Mouse (Mus musculus) testis, postnatal 14 days (tissue): ENCODE measurements around the gene Schip1.

ENCODE experiments used
- DNase-seq: peaks from one replicate; pipeline ENCODE4 v3.0.0; 2021; ENCODE audit warnings: low spot score

Gene Schip1

DNA sequence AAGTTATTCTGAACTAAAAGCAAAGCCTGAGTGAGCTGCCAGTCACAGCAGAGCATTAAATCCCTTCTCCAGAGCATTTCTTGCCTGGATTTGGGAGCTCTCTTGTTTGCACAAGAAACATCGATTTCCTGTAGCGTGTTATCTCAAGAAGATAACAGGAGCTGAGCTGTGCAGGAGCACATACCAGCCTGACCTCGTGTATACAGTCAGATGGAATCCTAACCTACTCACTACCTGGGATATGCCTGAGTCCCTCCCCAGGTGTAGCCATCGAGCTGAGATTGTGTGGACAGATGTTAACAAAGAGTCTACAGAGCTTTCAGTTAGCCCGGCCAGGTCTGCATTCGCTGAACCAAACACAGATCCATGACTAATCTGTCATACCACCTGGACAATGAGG lies 494.1 kb downstream of the Schip1 start:
- no peak for DNase-seq

DNA sequence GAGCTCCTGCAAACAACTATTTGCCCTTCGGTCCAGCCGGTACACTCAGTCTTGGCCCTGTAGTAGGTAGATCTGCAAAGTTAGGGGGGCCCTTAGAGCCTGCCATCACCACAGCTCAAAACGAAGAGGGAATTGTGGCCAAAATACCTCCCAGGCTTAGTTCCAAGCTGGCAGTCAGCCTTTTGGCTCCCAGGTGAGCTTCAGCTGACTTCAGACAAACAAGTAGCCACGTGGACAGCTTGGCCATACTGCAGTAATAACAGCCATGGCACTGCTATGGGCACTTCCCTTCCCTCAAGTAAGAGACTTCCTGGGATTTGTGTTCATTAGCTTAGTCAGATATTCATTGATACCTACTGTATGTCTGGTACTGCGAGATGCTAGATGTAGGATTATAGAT lies 495.5 kb downstream of the Schip1 start:
- no peak for DNase-seq

DNA sequence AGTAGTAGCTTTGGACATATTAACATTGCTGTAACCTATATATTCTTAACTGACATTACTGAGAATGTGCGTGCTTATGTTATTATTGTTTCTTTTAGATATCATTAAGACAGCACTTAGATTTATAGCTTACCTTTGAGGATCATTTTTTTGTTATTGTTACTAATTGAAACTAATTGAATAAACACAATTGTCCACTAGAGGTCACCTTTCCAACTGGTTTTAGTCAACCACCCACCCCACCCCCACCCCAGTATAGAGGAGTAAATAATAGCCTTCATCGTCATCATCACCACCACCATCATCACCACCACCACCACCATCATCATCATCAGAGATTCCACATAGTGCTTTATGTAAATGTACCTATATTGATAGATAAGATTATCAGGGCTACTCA lies 498.2 kb downstream of the Schip1 start:
- DNase-seq, result no peak

DNA sequence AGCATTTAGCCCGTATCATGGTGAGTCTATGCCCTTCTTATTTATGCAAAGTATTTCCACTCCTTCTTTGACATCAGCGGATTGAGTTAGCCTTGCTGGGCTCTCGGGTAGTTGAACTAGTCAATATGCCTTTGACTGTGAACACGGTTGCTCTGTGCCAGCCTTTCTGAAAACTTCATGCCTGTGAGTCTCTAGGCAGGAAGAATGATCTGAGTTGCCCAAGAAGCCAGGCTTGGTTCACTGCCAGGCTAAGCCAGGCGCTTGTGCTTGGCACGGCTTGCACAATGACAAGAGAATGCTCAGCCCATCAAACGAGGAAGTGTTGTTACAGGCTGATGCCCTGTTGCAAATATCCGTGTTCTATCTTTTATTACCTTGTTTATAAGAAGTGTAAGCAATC lies 499.3 kb downstream of the Schip1 start:
- DNase-seq, result no peak

DNA sequence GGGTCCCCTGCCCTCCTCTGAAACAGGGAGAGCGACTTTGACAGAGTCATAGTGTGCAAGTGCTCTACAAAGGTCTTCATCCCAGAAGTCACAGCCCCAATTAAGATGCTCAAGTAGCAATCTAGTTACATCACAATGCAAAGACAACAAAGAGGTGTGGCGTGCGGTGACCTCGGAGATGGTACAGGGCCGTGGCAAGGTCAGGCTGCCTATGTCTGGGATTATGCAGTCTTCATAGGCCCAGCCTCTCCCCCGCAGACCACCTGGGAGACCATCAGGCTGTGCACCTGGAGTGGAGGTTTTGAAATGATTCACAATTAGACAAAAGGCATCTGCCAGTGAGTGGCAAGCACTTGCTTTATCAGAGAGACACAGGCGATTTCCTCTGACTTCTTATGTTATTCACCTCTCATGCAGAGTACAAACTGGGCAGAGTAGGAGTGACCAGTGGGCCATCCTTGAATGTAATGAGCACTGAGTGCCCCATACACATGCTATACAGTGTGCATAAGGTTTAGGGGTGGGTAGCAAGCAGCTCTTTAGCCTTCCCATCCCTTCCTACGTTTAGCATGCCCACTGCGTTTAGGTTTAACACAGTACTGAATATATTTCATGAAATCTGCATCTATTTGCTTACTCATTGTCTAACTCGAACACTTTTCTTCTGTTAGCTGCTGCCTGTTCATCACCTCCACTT lies 500.5 kb downstream of the Schip1 start:
- no peak for DNase-seq

DNA sequence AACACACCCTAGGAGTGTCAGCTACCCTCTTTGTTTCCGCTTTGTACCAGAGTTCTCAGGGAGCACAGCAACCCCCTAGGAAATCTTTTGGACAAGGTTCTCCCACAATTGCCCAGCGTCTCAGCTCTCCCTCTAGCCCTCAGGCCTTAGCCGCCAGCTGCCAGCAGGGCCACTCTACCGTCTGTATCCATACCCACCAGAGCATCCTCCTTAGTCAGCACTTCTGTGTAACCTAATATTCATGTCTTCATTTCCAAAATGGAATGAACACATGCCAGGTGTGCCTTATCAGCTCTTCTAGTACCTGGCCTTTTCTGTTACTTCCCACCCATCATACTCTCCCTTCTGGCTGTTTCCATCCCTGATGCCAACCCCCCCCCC lies 501.1 kb downstream of the Schip1 start:
- DNase-seq, result no peak

DNA sequence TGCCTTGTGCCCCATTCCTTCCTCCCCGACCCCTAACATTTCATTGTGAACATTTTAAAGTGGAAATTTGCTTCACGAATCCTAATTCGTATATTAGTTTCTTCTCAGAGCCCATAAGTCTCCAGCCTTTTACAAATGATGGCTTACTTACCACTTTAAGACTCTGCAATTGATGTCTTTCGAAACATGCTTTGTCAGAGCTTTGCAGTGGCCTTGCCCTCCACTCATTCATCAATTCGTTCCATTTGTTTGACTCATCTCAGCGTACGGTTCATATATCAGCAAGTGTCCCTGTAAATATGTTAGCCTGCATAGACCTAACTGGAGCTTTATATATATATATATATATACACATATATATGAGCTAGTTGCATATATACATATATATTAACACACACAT lies 503.0 kb downstream of the Schip1 start:
- DNase-seq, result no peak

DNA sequence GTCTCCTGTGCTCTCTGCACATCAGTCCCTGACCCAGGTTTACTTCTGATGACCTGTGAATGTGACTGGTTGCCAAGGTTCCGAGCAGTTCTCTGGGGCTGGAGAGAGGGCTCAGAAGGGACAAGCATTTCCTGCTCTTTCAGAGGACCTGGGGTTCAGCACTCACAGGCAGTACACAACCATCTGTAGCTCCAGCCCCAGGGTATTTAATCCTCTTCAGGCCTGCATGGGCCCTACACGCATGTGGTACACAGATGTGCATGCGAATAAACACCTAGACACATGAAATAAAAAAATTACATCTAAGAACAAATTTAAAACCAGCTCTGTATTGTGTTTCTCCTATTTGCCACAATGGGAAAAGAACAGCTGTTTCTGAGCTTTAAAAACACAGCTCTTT lies 503.5 kb downstream of the Schip1 start:
- DNase-seq, result no peak

DNA sequence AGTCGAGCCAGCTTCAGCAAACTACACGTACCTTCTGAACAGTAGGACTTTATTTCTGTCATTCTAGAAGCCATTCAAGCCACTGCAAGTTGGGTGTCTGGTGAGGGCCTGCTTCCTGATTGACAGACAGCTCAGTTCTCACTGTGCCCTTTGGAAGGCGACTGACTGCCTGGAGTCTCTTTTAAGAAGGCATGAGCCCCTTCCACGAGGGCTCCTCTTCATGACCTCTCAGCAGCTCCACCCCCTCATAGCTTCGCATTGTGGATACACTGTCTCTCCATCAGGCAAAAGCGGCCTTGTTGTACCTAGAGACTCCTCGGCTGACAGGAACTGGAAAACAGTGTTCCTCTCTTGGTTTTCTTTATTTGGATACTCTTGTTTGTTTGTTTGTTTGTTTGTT lies 504.1 kb downstream of the Schip1 start:
- DNase-seq, result no peak

DNA sequence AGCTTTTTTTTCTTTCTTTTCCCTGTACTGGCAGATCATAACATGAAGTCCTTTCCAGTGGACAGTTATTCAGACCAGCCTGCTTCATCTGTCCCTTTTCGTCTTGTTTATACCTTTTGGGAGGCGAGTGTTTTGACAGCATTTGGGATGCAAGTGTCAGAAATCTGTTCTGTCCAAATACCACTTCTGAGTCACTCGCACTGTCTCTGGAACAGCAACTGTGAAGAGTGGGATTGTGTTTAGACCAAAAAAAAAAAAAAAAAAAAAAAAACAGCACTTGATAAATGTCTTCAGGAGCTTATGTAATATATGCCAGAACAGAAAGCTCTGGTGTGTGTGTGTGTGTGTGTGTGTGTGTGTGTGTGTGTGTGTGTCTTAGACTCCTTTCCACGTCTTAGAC lies 505.7 kb downstream of the Schip1 start:
- no peak for DNase-seq

DNA sequence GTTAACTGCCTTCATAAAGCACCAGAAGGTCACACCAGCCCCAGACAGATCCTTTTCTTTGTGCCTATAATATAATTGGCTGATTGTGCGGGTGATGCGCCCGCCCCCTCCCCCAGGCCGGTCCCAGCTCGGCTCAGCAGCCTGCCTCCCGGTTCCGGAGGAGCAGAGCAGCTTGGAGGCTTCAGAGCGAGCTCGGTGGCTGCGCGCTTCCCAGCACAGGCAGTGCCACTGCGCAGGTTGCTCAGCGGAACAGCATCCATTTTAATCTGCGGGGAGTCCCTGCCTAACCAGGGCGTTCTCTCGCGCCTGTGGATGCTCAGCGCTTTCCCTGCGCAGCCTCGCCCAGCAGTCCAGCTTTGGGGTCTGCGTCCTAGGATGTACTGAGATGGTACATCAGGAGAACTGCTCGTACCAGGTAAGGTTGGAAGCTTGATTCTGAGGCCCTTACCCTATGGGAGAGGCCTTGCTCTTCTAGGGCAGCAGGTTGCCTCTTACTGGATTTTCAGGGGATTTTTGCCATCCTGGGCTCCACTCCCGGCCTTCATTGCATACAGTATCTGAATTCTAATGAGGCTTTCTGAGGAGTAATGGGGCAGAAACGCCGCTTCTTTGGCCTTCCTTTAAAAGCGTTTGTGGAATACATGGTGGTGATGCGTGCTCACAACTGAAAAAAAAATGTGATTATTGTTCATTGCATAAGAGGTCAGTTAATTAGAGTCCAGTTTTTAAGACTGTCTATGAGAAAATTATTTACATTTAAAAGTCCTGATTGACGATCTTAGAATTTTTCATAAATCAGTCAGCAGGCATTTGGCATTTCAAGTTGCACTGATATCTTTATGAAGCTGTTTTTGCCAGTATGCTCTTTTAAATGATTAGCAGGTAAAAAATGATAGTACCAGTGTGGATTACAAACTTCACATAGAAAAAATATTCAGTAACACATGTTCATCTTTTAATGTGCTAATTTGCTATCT lies 507.9 kb downstream of the Schip1 start:
- DNase-seq, result peak; percentile 53

DNA sequence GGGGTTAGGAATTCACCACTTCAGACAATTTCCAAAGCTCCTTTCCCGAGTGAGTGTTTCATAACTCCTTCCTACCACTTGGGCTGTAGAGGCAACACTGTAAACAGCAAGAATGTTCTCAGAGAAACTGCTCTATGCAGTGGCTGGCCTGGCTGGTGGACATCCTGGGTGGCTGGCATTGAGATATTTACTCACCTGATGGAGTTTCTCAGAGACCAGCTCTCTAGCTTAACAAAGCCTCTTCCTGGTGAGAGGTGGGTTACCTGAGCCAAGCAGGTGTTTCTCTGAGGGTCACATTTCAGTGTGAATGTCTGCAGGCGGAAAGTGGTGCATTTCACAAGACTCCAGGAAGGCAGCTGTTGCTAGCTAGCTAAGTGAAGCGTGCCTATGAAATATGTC lies 508.6 kb downstream of the Schip1 start:
- DNase-seq, result no peak

DNA sequence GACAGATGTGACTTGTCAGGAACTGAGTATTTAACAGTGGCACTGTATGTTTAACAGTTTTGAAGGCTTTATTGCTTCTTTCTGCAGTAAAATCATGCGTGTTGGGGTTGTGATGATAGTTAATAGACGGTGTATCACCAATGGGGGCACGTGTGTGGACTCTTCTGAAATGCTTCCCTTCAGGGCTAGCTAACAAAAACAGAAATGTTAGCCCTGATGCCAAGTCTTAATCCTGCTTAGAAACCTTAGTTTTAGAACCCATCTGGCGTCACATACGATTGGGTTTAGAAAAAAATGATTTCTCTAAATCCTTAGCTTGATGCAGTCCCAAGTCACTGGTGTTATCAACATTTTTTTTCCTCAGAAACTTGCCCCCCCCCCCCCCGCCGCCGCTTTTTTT lies 509.5 kb downstream of the Schip1 start:
- DNase-seq, result no peak

DNA sequence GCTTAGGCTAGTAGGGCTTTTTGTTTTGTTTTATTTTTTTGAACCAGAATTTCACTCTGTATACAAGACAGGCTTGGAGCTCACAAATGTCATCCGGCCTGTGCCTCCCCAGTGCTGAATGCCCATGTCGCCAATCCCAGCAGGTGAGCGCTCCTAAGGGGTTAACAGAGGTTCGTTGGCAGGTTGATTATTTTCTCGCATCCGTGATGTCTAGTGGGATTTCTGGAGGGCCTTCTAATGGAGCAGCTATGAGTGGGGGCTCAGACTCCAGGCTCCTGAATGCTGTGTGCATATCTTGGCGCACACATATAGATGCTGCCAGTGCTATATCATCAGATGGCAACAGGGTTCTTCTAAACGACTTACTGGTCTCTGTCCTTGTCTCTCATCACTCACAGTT lies 510.0 kb downstream of the Schip1 start:
- DNase-seq, result no peak

DNA sequence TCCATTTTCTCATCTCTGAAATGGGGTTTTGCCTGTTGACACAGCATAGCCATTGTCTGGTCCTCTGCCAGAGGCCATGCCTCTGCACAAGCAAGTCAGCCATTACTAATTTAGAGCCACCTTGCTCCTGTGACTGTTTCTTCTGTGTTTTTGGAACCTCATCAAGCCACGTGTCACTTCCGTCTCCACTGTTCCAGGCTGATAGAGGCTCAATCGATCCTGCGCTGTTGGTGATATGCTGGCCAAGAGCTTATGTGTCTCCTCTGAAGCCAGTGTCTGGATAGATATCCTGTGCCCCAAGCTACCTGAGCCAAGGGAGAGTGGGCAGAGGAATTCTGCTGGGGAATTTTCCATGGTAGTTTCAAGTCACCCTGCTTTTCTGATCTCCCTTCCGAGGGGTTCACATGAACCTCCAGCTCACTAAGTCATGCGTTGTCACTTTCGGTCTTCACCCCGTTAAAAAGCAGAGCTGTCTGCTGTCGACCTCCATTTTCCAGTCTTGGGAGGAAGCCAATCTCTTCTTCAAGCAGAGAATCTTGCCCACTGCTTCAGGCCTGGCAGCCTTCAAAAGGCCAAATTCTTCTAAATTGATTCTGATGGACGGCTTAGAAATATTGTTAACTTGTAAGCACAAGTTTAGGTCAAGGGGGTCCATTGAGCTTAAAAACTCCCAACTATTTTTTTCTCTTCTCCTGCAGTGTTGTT lies 511.2 kb downstream of the Schip1 start:
- no peak for DNase-seq

DNA sequence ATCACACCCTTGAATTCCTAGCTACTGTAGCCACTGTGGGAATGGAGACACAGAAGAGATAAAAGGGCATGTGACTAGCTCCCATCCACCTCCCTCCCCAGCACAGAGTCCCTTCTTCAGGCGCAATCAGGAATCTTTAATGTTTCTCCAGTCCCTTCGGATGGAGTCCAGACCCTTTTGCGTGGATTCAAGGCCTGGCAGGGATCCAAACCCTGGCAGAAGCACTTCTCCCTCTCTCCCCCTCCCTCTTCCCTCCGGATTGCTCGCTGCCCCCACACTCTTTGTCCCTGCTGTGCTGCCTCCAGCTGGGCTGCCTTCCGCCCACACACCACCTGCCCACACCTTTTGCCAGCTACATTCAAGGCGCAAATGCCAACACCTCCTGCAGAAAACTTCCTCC lies 511.8 kb downstream of the Schip1 start:
- DNase-seq, result peak; percentile 82

DNA sequence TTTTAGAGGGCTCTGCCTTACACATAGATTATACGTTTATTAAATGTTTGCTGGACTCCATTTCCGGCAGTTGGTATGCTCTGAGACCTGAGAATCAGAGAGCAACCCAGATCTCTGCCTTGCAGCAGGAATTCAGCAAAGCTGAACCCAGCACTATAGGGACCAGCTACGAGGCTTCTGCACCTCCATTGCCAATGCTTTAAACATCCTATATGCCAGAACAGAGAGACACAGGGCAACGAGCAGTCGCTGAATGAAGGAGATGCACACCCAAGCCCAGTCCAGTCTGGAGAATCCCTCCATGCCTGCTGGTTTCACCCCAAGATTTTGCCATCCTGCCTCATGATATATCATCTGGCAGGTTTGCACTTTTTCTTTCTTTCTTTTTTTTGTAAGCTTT lies 512.3 kb downstream of the Schip1 start:
- no peak for DNase-seq

DNA sequence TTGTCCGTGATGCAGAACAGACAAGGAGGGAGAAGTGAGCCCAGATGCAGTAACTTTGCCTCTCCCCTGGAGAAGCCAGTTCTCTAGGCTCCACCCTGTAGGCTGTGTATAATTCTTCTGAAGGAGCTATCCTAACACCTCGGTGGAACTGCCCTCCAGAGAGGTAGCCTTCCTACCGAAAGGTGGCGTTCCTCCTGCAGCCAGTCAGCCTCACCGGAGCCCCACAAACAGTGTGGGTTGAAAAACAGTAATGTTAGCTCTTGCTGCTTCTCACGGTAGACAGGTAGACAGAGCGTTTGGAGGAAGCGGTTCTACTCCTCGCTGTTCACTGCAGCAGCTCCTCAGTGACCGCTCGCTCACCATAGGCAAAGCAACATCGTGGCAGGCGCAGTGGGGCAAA lies 517.0 kb downstream of the Schip1 start:
- no peak for DNase-seq

DNA sequence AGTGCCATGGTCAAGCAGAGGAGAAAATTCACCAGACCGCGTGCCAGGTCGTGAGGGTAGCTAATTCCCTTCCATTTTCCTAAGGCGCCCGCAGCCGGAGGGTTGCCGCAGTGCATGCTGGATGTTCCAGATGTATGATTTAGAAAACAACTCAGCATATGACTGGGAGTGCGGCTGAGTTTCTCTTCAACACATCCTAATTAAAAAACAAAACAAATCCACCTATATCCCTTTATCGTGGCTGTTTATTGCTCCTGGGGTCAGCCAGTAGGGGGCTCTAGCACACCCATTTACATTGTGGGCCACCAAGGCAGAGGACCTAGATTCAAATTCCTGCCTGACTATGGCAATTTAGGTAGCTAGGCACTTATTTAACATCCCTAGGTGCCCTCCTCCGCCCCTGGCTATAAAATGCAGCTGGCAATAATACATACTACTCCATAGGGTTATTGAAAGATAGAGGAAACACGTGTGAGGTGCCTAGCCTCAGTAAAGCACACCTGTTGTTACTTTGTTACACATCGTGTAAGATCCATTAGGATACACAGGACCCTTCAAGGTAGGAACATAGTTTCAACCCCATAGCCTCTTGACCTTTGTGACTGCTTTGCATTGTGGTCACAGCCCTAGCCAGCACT lies 517.6 kb downstream of the Schip1 start:
- peak; percentile 27 for DNase-seq

DNA sequence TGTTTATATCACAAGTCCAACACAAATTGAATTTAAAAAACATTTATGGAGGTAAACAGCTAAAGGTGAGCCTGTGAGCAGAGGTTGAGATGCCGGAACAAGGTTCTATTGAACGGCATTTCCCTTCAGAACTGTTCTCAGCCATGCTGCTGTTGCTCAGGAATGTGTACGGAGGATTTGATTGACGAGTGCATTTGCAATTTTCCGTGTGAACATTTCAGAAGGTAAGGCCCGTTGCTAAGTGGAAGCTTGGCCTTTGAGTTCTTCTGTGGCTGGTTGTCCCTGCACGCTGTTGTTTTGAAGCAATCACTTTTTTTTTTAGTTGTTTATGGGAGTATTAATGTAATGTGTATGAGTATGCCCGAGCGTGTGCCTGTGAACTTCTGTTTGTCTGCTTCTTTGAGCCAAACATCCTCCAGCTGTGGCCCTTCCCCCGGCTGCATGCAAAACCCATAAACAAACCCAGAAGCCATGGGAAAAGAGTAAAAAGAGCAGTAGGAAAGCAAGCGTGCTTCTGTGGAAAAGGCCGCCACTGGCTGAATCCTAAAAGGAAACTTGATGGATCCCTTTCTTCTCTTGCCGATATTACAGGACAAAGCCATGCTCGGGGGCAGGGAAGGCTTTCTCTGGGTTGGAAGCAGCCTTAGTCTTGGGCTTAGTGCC lies 518.6 kb downstream of the Schip1 start:
- no peak for DNase-seq

DNA sequence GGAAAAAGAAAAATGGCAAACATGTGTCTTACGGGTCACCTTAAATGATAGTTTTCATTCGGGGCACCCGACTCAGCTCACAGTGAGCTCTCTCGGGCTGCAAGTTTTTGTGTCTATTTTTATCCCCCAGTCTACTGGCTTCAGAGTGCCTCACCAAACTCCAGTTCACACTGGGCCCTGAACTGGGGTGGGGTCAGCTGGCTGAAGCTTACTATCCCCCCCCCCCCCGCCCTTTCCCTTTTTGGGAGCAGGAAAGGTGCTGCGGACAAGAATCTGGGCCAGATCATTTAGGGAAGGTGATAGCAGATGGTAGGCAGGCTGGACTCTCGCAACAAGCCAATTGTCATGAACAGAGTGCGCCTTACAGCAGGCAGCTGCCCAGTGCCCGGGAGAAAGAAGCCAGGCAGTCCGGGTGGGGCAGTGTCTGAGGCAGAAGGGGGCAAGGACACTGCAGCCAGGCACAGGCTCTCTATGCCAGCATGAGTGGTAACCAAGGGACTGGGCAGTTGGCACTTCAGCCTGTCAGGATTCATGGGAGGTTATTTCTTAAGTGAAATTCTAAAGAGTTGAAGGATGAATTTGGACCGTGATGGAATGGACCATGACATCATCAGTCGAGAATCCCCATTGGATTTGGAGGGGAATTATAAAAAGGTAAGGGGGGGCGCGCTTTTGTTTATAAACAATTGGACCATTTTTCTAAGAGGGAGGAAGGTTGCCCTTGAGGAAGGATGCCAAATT lies 519.3 kb downstream of the Schip1 start:
- DNase-seq, result no peak
